Mouse (Mus musculus): ENCODE data around the gene Inka2. TPM values are rescaled to one million over a fixed set of nuclear protein-coding genes. Genes with fewer than 3 reads are reported as not detected.

Gene Inka2
- polyA plus RNA-seq, 1 experiment from 2014 or later, result 5.2 TPM

DNA sequence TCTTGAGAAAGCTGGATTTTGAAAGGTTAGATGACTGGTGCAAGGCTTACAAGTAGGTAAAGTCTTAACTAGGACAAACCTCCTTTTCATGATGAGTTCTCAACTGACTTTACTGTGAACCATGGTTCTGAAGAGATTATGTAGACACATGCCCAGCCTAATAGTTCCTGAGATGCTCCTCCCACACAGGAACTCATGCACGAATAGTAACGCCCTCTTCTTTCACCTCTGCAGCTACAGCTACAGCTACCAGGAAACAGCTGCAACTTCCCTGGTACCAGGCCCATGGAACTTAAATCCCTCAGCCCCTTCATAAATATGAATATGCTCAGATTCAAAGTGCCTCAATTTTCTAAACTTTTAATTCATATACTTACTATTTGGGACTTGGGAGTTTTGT is 28.5 kb upstream of the Inka2 start:
- 45% methylated on average over 2 of the region's 2 CpGs for WGBS
- no peak for ATAC-seq (ENCODE audit: insufficient number of reproducible peaks, low FRiP score, low TSS enrichment, low read depth)
- H3K27ac ChIP-seq (replicated peaks), result no peak overlapping the region
- peaks cover 20% of the 10 kb centered on the region for H3K36me3 ChIP-seq
- no peaks in the 10 kb centered on the region for H3K27me3 ChIP-seq
- no peak overlapping the region for H3K4me2 ChIP-seq (replicated peaks)
- no peaks in the 10 kb centered on the region for H3K4me1 ChIP-seq
- H3K4me3 ChIP-seq (replicated peaks), result no peak overlapping the region
- no peaks in the 10 kb centered on the region for H3K9me3 ChIP-seq (replicated peaks)
- no peak overlapping the region for H3K9ac ChIP-seq

DNA sequence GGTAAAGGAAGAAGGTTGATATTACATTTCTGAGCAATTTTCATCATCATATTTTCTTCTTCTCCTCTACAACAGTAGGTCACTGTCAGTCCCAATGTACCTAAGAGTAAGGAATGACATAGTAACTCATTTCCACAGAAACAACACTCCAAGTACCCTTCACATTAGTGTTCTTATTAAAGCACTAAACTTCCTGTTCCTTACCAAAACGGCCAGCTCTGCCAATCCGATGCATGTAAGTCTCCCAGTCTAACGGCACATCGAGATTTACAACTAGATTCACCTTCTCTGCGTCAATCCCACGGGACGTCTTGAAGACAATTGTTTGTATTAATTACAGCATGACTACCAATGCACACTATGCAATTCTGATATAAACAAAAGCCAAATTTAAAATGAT is 24.1 kb upstream of the Inka2 start:
- no peak overlapping the region for H3K4me3 ChIP-seq (replicated peaks)
- H3K27me3 ChIP-seq, result no peaks in the 10 kb centered on the region
- H3K9ac ChIP-seq, result no peak overlapping the region
- peaks cover 47% of the 10 kb centered on the region for H3K36me3 ChIP-seq
- H3K9me3 ChIP-seq (replicated peaks), result no peaks in the 10 kb centered on the region
- H3K4me2 ChIP-seq (replicated peaks), result no peak overlapping the region
- H3K27ac ChIP-seq (replicated peaks), result no peak overlapping the region
- 90% methylated on average over 7 of the region's 7 CpGs for WGBS
- H3K4me1 ChIP-seq, result no peaks in the 10 kb centered on the region
- no peak for ATAC-seq (ENCODE audit: insufficient number of reproducible peaks, low FRiP score, low TSS enrichment, low read depth)

GRCm38 (mm10) chr3:105686394-105687323 is 17.7 kb upstream of the Inka2 start:
- peak overlapping the region; percentile 66 for H3K4me2 ChIP-seq (replicated peaks)
- peak overlapping the region; percentile 93 for H3K9ac ChIP-seq
- H3K9me3 ChIP-seq (replicated peaks), result no peaks in the 10 kb centered on the region
- peak overlapping the region; percentile 95 for H3K4me3 ChIP-seq (replicated peaks)
- H3K27me3 ChIP-seq, result no peaks in the 10 kb centered on the region
- WGBS, result 7% methylated on average over 60 of the region's 60 CpGs
- peaks cover 8% of the 10 kb centered on the region for H3K4me1 ChIP-seq
- peak overlapping the region; percentile 82 for H3K27ac ChIP-seq (replicated peaks)
- peak; percentile 70 for ATAC-seq (ENCODE audit: insufficient number of reproducible peaks, low FRiP score, low TSS enrichment, low read depth)
- peaks cover 23% of the 10 kb centered on the region for H3K36me3 ChIP-seq

DNA sequence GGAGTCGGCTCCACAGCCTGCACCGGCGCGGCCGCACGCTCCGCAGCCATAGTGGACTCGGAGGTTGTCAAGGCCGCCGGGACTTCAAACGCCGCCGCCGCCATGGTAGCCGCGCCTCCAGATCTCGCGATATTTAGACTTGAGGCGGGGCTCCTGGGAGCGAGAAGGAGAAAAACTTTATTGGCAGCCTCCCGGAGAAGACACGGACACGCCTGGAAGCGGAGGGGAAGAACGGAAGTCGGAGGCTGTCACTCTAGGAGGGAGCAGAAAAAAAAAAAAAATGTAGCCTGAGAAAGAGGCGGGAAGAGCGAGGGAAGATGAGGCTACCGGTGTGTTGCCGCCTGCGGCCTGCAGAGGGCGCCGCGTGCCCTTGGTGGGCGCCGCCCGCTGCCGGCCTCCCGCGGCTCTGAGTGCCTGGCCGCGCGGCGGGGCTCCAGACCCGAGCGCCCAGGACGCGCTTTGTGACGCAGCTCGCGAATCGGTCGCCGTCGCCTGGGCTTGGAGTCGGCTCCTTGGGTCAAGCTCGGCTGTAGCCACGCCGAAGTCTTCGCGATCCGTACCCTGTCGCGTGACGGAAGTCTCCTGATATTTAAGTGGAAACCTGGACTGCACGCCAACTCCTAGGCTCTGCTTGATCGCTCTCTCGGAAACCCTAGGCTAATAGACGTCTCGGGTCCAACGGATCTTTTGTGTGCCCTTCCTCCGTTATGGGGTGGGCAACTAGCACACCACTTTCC is 16.9 kb upstream of the Inka2 start, which contains the start of gene Ddx20:
Gene Ddx20, minus strand, starts transcription at position 251 of the 737 bp plus-strand sequence.
- Histone ChIP-seq H3K4me3 (replicated peaks) (peak within 1 kb of the TSS; percentile 95), H3K4me1 (peaks cover 8% of the 10 kb centered on the region), H3K4me2 (replicated peaks) (peak within 1 kb of the TSS; percentile 66), H3K9me3 (replicated peaks) (no peaks in the 10 kb centered on the region), H3K36me3 (peaks cover 19% of the 10 kb centered on the region), H3K9ac (peak within 1 kb of the TSS; percentile 93), H3K27ac (replicated peaks) (peak within 1 kb of the TSS; percentile 82), H3K27me3 (no peaks in the 10 kb centered on the region)
- under 1% methylated on average over 72 of the region's 72 CpGs for WGBS
- peak; percentile 98 for ATAC-seq (ENCODE audit: insufficient number of reproducible peaks, low FRiP score, low TSS enrichment, low read depth)

- WGBS, result 96% methylated on average over 2 of the region's 2 CpGs
Measured at GRCm38 (mm10) chr3:105688536-105688935, 15.9 kb upstream of the Inka2 start.

DNA sequence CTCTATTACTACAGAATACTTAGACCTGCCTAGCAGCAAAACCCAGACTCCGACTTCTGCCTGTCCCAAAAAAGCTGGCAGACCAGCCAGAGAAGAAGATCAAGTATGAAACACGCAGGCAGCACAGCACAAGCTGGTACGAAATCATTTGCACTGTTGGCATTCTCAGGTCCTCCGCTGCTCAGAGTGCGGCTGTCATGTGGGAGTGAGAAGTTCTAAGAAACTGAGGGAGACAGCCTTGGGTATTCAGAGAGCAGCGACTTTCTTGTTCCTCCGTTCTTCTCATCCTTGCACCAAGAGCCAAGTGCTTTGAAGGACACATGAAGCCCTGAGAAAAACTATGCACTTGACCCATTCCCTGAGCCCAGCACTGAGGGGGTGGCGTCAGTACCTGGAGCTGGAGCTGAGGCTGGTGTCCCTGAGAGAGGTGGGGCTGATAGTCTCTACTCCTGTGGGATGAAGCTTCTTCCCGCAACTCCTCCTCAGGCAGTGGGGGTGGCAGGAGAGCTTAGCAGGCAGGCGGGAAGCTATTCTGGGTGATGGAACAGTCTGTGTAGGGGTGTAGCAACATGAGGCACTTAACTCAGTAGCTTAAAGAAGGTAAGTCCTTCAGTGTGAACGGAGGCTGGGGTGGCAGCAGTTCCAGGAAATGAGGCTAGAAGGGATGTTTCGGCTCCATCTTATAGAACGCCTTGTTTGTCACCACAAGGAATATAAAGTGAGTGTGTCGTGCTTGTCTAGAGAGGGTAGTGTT is 10.9 kb upstream of the Inka2 start:
- Histone ChIP-seq H3K27me3 (no peaks in the 10 kb centered on the region), H3K9ac (no peak overlapping the region), H3K4me1 (peaks cover 11% of the 10 kb centered on the region; the same call in 1 of the 2 replicates), H3K4me3 (replicated peaks) (no peak overlapping the region), H3K4me2 (replicated peaks) (no peak overlapping the region), H3K27ac (replicated peaks) (no peak overlapping the region), H3K9me3 (replicated peaks) (no peaks in the 10 kb centered on the region), H3K36me3 (no peaks in the 10 kb centered on the region)
- WGBS, result 67% methylated on average over 14 of the region's 14 CpGs
- ATAC-seq (ENCODE audit: insufficient number of reproducible peaks, low FRiP score, low TSS enrichment, low read depth), result no peak

More at GRCm38 (mm10) chr3:105688536-105688935, 15.9 kb upstream of the Inka2 start:
- Histone ChIP-seq H3K36me3 (peaks cover 8% of the 10 kb centered on the region; the same call in 1 of the 2 replicates), H3K27me3 (no peaks in the 10 kb centered on the region), H3K4me3 (replicated peaks) (no peak overlapping the region), H3K9ac (no peak overlapping the region), H3K9me3 (replicated peaks) (no peaks in the 10 kb centered on the region), H3K4me1 (peaks cover 8% of the 10 kb centered on the region), H3K27ac (replicated peaks) (no peak overlapping the region), H3K4me2 (replicated peaks) (no peak overlapping the region)
- no peak for ATAC-seq (ENCODE audit: insufficient number of reproducible peaks, low FRiP score, low TSS enrichment, low read depth)

DNA sequence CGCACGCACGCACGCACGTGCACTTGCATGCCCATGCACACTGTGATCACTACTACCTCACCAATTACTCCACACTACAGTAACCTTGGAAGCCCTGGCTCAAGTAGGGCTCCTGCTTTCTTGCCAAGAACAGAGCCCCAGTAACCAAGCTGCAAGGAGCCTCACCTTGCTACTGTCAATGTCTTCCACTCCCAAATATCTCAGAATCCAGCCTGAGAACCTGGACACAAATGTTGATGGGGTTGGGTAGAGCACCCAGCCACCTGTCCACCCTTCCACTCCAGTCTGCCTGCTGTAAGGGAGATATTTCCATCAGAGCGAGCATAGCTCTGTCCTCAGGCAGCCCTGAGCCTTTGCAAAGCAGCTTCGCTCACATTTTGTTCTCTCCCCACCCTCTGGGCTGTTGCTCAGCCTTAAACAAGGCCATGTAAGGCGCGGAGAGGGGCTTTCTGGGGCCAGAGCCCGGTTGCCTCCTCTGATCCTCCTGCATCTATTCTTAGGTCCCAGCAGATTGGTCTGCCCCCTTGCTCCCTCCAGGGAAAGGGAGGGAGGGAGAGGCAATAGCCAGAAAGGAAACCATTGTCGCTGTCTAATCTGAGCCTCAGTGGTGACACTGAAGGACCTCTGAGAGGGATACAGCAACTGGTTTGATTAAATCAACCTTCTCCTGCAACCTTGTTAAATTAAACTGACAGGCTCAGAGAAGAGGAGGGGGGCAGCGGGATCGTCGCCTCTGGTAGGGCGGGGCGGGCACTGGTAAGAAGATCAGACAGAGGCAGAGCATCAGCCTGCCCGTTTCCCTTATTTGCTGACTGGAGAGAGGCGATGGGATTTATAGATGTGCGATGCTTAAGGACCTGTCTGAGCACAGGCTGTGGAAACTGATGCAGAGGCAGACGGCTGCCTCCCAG is 8.7 kb upstream of the Inka2 start:
- no peak; the same call in 1 of the 2 replicates for ATAC-seq (ENCODE audit: insufficient number of reproducible peaks, low FRiP score, low TSS enrichment, low read depth)
- Histone ChIP-seq H3K36me3 (no peaks in the 10 kb centered on the region), H3K4me1 (peaks cover 11% of the 10 kb centered on the region; the same call in 1 of the 2 replicates), H3K9me3 (replicated peaks) (no peaks in the 10 kb centered on the region), H3K9ac (no peak overlapping the region), H3K4me2 (replicated peaks) (peak overlapping the region; percentile 34), H3K27ac (replicated peaks) (no peak overlapping the region), H3K4me3 (replicated peaks) (peak overlapping the region; percentile 10; the same call in 1 of the 2 replicates), H3K27me3 (no peaks in the 10 kb centered on the region)
- WGBS, result 21% methylated on average over 20 of the region's 20 CpGs

DNA sequence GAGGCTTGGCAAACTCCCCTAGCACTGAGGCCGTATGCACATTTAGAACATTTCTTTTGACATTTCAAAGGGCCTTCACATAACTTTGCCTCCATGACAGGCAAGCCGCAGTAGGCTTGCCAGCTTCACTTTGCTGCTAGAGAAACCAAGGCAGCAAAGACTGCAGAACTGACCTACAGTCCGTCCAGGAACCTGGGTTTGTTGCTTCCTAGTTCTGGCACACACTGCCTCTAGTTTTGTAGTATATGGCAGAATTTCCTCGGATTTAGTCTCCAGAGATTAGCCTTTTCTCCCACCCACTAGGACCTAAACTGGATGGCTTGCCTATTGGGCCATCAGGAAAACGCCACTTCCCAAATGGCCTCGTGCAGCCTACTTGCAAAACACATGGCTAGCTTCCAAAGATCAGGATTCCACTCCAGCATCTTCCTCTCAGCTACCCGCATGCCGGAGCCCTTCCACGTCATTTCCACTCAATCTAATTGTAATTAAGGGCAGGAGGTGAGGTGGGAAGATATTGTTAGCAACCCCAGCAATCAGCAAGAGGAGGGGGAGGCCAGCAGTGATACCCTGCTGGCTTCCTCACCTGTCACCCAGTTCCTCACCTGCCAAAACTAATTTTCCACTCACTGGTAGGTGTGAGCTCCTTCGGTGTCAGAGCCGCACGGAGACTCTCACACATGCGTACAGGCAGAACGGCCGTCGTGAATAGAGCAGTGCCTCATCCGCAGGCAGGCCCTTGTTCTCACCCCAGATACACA is 7.8 kb upstream of the Inka2 start:
- Histone ChIP-seq H3K9me3 (replicated peaks) (no peaks in the 10 kb centered on the region), H3K4me3 (replicated peaks) (no peak overlapping the region), H3K9ac (no peak overlapping the region), H3K4me1 (peaks cover 11% of the 10 kb centered on the region; the same call in 1 of the 2 replicates), H3K36me3 (no peaks in the 10 kb centered on the region), H3K27ac (replicated peaks) (no peak overlapping the region), H3K27me3 (no peaks in the 10 kb centered on the region), H3K4me2 (replicated peaks) (peak overlapping the region; percentile 34; the same call in 1 of the 2 replicates)
- no peak for ATAC-seq (ENCODE audit: insufficient number of reproducible peaks, low FRiP score, low TSS enrichment, low read depth)
- 70% methylated on average over 17 of the region's 17 CpGs for WGBS

DNA sequence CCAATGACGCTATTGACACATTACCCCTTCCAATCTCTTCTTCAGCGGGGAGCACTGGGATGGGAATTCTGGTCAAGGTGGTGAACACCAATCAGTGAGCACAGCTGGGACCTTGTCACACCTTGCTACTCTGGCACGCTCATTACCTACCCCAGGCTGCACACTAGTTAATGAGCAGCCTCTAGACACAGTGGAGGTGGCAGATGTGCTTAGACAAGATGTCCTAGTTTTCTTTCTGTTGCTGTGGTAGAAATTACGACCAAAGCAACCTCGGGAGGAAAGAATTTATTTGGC is 7.3 kb upstream of the Inka2 start:
- Histone ChIP-seq H3K27me3 (no peaks in the 10 kb centered on the region), H3K4me2 (replicated peaks) (no peak overlapping the region), H3K4me3 (replicated peaks) (no peak overlapping the region), H3K9me3 (replicated peaks) (no peaks in the 10 kb centered on the region), H3K36me3 (no peaks in the 10 kb centered on the region), H3K9ac (no peak overlapping the region), H3K4me1 (peaks cover 11% of the 10 kb centered on the region; the same call in 1 of the 2 replicates), H3K27ac (replicated peaks) (no peak overlapping the region)
- WGBS, result 75% methylated on average over 5 of the region's 5 CpGs
- ATAC-seq (ENCODE audit: insufficient number of reproducible peaks, low FRiP score, low TSS enrichment, low read depth), result no peak

GRCm38 (mm10) chr3:105698311-105698710 is 6.1 kb upstream of the Inka2 start:
- no peak overlapping the region for H3K9ac ChIP-seq
- H3K36me3 ChIP-seq, result no peaks in the 10 kb centered on the region
- H3K27ac ChIP-seq (replicated peaks), result no peak overlapping the region
- H3K4me3 ChIP-seq (replicated peaks), result no peak overlapping the region
- no peak overlapping the region for H3K4me2 ChIP-seq (replicated peaks)
- H3K27me3 ChIP-seq, result no peaks in the 10 kb centered on the region
- WGBS, result 81% methylated on average over 1 of the region's 1 CpGs
- no peak for ATAC-seq (ENCODE audit: insufficient number of reproducible peaks, low FRiP score, low TSS enrichment, low read depth)
- no peaks in the 10 kb centered on the region for H3K9me3 ChIP-seq (replicated peaks)
- peaks cover 11% of the 10 kb centered on the region; the same call in 1 of the 2 replicates for H3K4me1 ChIP-seq

All from embryonic facial prominence, embryonic 15.5 days (tissue).